Mouse (Mus musculus) layer of hippocampus, postnatal 25 days (tissue): Measurements from ENCODE around the gene Kank1. TPM values are rescaled to one million over a fixed set of nuclear protein-coding genes. Genes with fewer than 3 reads are reported as not detected.

ENCODE experiments used
- DNase-seq, 2 experiments: peaks; one replicate each; pipeline ENCODE4 v3.0.0; 2022; ENCODE audit warnings: mixed read lengths in 2 of 2, low spot score in 1 of 2; ENCODE audit errors: extremely low spot score in 1 of 2
- total RNA-seq, 2 experiments: library from RNA; stranded (reverse); gene quantifications; 2 replicates each; pipeline ENCODE4 v1.2.3; 2021

Gene Kank1
- 10 to 100 TPM; 24.8 to 29.2 TPM for total RNA-seq

- peak; percentile 37 to 47 for DNase-seq
Observed at GRCm38 (mm10) chr19:25236596-25237491, at the start of gene Kank1. Gene Kank1, plus strand, starts transcription at chr19:25236975.

GRCm38 (mm10) chr19:25187681-25188080, 49.1 kb upstream of the Kank1 start:
- no peak for DNase-seq

GRCm38 (mm10) chr19:25193751-25194150, 43.0 kb upstream of the Kank1 start:
- no peak for DNase-seq

- no peak for DNase-seq
Observed at GRCm38 (mm10) chr19:25200081-25200860, 36.5 kb upstream of the Kank1 start.

DNA sequence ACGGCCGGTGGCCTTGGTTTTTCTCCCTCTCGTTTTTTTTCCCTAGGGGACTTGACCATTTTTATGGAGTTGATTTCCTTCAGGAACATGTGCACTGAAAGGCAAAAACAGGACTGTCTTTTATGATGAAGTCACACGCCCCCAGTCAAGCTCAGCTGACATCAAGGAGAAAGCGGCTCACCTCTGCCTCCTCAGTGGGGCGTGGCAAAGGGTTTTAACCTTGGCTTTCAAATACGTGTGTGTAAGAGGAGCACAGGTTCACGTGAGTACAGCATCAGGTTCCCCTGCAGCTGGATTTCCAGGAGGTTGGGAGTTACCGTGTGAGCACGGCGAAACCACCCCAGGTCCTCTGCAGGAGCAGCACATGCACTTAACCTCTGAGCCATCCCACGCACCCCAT, 33.7 kb upstream of the Kank1 start:
- no peak for DNase-seq

DNA sequence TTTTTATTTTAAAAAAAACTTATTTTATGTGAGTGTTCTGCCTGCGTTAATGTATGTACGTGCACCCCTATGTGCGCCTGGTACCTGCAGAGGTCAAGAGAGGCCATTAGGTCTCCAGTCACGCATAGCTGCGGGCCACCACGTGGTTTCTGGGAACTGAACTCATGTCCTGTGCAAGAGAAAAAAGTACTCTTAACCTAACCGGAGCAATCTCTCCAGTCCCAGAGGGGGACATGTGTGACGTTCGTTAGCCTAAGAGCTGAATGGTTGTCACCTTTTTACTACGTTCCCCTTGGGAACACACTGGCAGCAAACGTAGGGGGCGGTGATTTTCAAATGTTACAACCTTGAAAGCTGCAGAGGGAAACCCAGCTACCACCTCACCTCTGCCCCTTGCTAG, 29.8 kb upstream of the Kank1 start:
- no peak for DNase-seq

DNA sequence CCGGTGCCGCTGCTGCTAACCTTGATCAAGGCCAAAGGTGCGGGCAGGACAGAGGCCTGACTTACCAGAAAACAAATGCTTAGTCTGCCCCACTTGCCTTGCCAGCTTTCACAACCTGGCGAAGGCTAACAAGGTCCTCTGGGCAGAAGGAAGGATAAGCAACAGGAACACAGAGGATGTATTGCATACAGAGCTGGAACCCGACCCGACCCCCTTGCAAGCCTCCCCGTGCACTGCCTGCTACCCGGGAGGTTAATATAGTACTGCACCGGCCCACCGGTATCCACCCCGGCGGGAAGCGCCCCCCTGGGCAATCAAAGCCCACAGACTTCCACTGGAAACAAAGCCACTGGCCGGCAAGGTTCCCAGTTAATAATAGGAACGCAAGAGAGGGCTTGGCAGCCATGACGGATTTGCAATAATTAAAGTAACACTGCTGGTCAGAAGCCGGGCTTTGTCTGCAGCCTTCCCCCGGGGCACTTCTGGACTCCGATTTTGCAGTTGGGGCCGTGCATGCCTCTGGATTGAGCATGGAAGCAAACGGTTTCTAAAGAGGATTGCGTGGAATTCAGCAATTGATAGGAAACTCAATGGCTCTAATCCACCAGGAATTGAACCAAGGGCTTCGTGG, 28.9 kb upstream of the Kank1 start:
- peak in 1 of 2 experiments; percentile 9 for DNase-seq

GRCm38 (mm10) chr19:25208596-25209110, 28.1 kb upstream of the Kank1 start:
- no peak for DNase-seq

- no peak for DNase-seq
Observed at GRCm38 (mm10) chr19:25220611-25221010, 16.2 kb upstream of the Kank1 start.

GRCm38 (mm10) chr19:25221964-25222640, 14.7 kb upstream of the Kank1 start:
- DNase-seq = no peak

DNA sequence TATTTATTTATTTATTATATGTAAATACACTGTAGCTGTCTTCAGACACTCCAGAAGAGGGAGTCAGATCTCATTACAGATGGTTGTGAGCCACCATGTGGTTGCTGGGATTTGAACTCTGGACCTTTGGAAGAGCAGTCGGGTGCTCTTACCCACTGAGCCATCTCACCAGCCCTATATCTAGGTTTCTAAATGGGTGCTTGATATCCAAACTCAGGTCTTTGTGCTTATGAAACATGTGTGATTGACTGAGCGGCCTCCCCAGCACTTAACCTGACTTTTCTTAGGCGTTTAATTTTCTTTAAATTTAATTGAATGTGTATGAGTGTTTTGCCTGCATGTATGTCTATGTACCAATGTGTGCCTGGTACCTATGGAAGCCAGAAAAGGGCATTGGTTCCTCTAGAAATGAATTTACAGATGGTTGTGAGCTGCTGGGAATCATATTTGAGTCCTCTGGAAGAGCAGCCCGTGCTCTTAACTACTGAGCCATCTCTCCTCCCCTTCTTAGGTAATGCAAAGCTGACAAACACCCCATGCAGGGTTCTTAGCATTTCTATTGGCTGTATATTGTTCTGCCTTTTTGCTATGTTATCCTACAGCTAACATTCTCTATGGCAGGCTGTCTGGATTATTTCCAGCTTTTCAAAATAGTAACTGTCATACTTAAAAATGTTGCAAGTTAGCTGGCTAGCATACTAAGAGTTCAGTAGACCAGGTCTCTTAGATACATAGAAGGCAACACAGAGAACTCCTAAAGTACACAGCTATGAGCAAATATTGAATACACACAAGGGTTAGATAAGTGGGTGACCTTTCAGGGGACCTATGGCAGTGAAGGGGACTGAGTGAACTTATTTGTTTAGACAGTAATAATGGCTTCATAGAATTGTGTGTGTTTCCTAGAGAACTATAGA, 6.5 kb upstream of the Kank1 start:
- DNase-seq = no peak

DNA sequence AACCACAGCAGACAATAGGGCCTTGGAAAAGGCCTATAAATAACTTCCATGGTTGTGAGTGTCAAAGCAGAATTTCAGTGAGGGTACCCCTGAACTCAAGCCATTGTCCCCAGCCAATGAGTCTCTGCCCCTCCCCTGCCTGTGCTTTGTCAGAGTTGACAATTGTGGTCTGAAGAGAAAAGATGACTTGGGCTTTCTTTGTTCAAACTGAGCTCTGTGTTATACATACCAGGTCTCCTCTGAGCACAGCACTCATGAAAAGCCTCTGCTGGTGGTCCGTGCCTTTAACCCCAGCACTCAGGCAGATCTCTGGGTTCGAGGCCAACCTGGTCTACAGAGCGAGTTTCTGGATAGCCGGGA, 5.8 kb upstream of the Kank1 start:
- DNase-seq = no peak

DNA sequence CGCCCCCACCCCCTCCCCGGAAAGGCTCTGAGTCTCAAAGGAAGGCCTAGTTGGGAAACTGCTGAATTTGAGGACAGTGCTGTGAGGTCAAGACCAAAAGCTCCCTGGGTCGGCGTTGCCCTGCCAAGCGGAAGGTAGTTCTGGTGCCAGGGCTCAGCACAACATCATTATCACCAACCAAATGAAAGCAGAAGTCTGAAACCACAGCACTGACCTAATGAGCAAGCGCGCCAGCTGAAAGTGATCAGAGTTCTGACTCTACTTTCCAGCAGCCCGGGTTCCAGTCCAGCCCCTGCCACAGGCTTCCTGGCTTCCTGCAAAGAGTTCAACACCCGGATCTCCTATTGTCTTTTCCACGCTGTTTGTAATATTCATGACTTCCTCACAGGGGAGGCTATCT, 4.7 kb upstream of the Kank1 start:
- DNase-seq = no peak

DNA sequence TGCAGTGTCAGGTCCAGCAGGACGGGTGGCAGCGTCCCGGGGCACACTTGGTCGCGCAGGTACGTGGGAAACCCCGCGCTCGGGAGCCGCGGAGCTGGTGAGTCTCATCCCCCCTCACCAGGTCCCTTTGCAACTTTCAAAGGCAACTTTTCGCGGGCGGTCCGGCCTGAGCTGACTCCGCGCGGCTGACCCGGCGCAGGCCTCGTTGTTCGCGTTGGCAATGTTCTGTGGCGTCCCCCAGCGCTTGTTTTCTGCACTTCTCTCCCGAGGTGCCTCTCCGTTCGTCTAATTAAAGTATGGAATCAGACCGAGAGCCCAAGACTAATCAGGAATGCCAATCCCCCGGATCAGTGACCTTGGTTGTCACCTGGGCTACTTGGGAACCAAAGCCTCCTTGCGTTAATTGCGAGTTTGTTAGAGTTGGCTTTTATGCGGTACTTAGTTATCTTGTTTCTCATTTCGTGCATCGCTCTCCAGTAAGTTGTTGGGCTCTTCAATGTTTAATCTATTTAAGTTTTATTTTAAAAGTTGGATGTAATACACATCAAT, 791 bp downstream of the Kank1 start:
- DNase-seq = peak; percentile 20

- DNase-seq = no peak
Observed at GRCm38 (mm10) chr19:25238121-25238520, 1.3 kb downstream of the Kank1 start.

DNA sequence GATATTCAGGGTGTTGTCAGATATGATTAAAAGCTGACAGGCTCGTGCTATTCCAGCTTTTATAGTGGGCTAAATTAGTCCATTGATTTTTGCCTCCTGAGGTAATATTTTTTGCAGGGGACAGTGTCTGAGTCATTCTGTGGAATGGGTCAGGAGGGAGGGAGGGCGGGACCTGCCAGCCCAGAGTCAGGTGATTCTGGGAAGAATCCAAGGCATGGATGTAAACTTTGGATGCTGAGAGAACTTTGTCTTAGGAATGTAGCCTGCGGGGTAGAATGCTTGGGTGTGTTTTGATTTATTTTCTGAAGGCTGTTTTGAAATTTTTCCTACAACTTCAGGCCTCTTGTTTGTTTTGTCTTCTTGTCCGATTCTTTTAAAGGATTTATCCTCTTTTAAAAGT, 6.8 kb downstream of the Kank1 start:
- DNase-seq = no peak

- DNase-seq = no peak
Observed at GRCm38 (mm10) chr19:25246062-25246461, 9.3 kb downstream of the Kank1 start.

GRCm38 (mm10) chr19:25247858-25248552, 11.2 kb downstream of the Kank1 start:
- no peak for DNase-seq
